Mouse (Mus musculus) stomach, embryonic 15.5 days (tissue): ENCODE measurements around the gene Cdv3. TPM values are rescaled to one million over a fixed set of nuclear protein-coding genes. Genes with fewer than 3 reads are reported as not detected.

Experiments used
- ATAC-seq: fragments of 200-750 bp; cut with Nextera tagmentation; 2 replicates; pipeline ENCODE4 v1.8.0; 2017; ENCODE audit warnings: low read depth, moderate number of reproducible peaks, moderate TSS enrichment; ENCODE audit not compliant: insufficient read depth, low FRiP score
- H3K27ac ChIP-seq: fragments of 300-500 bp; sonication (generic); 2 replicates; pipeline ENCODE4 v1.5.1; 2015; ENCODE audit warnings: mild to moderate bottlenecking, inconsistent platforms
- H3K27me3 ChIP-seq: fragments of 300-500 bp; sonication (generic); replicated peaks from 2 replicates; pipeline ENCODE4 v1.6.1; 2015; ENCODE audit warnings: inconsistent platforms
- H3K36me3 ChIP-seq: fragments of 300-500 bp; sonication (generic); 2 replicates; pipeline ENCODE4 v1.6.1; 2015; ENCODE audit warnings: inconsistent platforms
- H3K4me1 ChIP-seq: fragments of 300-500 bp; sonication (generic); 2 replicates; pipeline ENCODE4 v1.6.1; 2015; ENCODE audit warnings: inconsistent platforms
- H3K4me2 ChIP-seq: fragments of 300-500 bp; sonication (generic); 2 replicates; pipeline ENCODE4 v1.6.1; 2015; ENCODE audit warnings: mild to moderate bottlenecking, inconsistent platforms
- H3K4me3 ChIP-seq: fragments of 300-500 bp; sonication (generic); replicated peaks from 2 replicates; pipeline ENCODE4 v1.5.1; 2015; ENCODE audit warnings: inconsistent platforms
- H3K9ac ChIP-seq: fragments of 300-500 bp; sonication (generic); 2 replicates; pipeline ENCODE4 v1.6.1; 2015; ENCODE audit warnings: inconsistent platforms
- H3K9me3 ChIP-seq: fragments of 300-500 bp; sonication (generic); 2 replicates; pipeline ENCODE4 v1.6.1; 2016; ENCODE audit warnings: inconsistent platforms
- WGBS: fragments of 180-500 bp; shearing (Covaris S2); methylation state at CpG from one replicate; pipeline ENCODE4 v1.1.7; 2015; 5-methylcytosine and 5-hydroxymethylcytosine counted together
- polyA plus RNA-seq: library from polyadenylated mRNA; unstranded; fragments of >200 nt; fragmentation: Nextera tagmentation; extraction: Ambion mirVana; gene quantifications from 2 replicates; pipeline ENCODE4 v1.2.1, GENCODE M21; 2015

Gene Cdv3
- 90.6 and 98.6 TPM in 2 replicates for polyA plus RNA-seq

DNA sequence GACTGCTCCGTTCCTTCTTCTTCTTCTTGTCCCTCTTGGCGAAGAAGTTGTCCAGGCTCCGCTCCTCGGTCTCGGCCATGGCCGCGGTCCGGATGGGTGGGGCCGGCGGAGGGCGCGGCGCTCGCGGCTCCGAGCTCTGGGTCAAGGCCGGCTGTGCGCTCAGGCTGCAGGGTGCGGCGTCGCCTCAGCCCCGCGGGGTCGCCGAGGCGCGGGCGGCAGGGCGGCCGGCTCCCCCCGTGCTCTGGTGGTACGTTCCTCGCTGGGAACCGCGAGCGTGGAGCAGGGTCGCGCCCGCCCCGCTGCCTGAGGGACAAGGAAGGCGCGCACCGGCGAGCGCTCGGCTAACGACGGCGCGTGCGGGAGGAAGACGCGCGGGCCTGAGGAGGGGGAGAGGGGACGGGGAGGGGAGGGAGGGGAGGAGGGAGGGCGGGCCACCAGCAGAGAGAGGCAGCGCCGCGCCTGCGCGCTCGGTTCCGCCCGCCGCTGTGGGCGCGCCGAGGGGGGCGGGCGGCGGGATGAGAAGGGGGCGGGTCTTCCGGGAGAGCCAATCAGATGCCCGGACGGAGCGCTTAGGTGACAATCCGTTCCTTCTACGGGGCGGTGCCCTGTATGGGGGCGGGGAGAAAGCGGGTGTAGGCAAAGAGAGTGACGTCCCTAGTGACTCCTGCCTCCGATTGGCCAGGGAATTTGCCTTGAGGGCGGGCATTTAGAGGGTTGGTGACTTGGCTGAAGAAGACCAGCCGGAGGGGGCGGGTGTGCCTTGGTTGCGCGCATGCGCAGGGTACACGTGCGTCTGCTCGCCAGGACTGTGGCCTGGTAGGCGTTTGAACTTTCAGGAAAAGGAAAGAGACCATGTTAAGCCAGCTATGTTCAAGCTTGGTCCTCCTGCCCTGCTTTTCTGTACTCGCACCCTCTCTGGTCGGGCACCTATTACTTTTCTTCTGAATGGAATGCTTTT is at the start of gene Cdv3:
TSS of gene Cdv3 (minus strand) at position 551 of the 958 bp plus-strand sequence.
- WGBS, result 3% methylated on average over 75 of the region's 95 CpGs
- H3K27ac ChIP-seq, result peak within 1 kb of the TSS; percentile 97
- peak; percentile 98 for ATAC-seq

DNA sequence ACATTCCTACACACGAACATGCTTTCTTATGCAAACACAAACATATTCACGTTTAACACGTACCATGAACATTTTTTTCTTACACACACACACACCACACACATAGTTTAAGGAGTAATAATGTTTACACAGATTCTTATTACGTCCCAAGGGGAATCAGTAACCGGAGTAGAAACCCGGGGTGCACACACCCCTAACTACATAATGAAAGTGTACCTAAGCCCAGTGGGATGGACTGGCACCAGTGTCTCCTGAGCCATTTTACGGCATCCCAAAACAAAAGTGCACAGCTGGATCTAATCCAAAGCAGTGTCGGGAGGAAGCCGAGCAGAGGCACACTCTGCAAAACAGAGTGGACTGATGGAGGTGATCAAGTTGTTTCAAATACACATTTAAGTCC is 47.8 kb upstream of the Cdv3 start:
- Histone ChIP-seq H3K9ac (no peak overlapping the region), H3K4me2 (no peak overlapping the region), H3K27me3 (no peaks in the 10 kb centered on the region), H3K4me1 (0 out of 2 replicates have a peak, but pooled peaks cover 5% of the 10 kb centered on the region), H3K4me3 (no peak overlapping the region), H3K36me3 (no peaks in the 10 kb centered on the region), H3K27ac (no peak overlapping the region), H3K9me3 (no peaks in the 10 kb centered on the region)
- ATAC-seq, result no peak
- WGBS, result 35% methylated on average over 9 of the region's 9 CpGs

More for the DNA sequence above, at the start of gene Cdv3:
- Histone ChIP-seq H3K27me3 (no peaks in the 10 kb centered on the region), H3K4me3 (peak within 1 kb of the TSS; percentile 80), H3K9ac (peak within 1 kb of the TSS; percentile 84), H3K9me3 (no peaks in the 10 kb centered on the region), H3K36me3 (no peaks in the 10 kb centered on the region), H3K4me2 (peak within 1 kb of the TSS; percentile 76), H3K4me1 (peaks cover 7% of the 10 kb centered on the region)

DNA sequence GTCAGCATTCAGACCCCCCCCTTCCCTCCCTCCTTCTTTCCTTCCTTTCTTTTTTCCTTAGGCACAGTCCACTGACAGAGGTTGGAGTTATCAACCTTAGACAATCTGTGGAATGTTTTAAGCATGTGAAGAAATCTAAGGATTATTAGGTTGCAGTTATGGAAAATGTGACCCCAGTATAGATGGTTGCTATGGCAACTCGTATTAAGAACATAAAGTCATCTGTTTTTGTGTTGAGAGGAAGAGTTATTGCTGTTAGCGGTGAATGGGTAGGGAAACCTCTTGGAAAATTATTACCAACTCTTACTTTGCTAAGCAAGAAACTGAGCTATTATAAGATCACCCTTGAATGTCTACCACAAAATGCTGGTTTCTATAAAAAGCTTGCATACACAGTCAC is 43.5 kb upstream of the Cdv3 start:
- no peak for ATAC-seq
- 74% methylated on average over 2 of the region's 2 CpGs for WGBS
- H3K27ac ChIP-seq, result no peak overlapping the region
- 0 out of 2 replicates have a peak, but pooled peaks cover 5% of the 10 kb centered on the region for H3K4me1 ChIP-seq
- H3K4me3 ChIP-seq, result no peak overlapping the region
- no peaks in the 10 kb centered on the region for H3K27me3 ChIP-seq
- H3K9ac ChIP-seq, result no peak overlapping the region
- H3K4me2 ChIP-seq, result no peak overlapping the region
- H3K36me3 ChIP-seq, result no peaks in the 10 kb centered on the region
- H3K9me3 ChIP-seq, result no peaks in the 10 kb centered on the region

DNA sequence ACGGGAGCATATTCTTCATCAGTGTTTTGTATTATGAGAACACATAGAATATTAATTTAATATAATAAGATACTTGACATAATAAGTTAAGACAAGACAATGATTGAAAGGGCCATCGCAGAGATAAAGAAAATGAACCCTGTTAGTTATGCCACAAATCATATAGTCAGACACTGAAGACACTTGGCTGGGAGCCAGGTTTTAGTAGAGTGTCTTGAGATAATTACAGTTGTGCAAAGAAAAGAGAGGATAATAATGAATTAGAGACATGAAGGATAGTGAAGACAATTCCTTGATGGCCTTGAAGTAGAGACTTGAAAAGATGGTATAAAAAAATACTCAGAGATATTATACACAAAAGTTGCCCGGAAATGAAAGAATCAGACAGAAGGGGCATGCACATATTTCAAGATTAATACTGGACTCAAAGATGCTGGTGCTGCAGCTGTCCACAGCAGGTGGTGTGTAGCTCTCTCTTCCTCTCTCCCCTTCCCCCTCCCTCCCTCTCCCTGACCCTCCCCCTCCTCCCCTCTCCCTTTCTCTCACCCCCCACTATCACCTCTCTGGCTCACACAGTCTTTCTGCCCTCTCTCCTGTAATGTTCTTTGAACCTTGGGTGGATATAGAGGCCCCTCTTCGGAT is 42.6 kb upstream of the Cdv3 start:
- 0 out of 2 replicates have a peak, but pooled peaks cover under 1% of the 10 kb centered on the region for H3K4me1 ChIP-seq
- no peaks in the 10 kb centered on the region for H3K36me3 ChIP-seq
- no peak overlapping the region for H3K27ac ChIP-seq
- no peaks in the 10 kb centered on the region for H3K27me3 ChIP-seq
- WGBS, result 45% methylated on average over 4 of the region's 4 CpGs
- no peak overlapping the region for H3K9ac ChIP-seq
- H3K4me2 ChIP-seq, result no peak overlapping the region
- no peak overlapping the region for H3K4me3 ChIP-seq
- no peaks in the 10 kb centered on the region for H3K9me3 ChIP-seq
- ATAC-seq, result no peak

DNA sequence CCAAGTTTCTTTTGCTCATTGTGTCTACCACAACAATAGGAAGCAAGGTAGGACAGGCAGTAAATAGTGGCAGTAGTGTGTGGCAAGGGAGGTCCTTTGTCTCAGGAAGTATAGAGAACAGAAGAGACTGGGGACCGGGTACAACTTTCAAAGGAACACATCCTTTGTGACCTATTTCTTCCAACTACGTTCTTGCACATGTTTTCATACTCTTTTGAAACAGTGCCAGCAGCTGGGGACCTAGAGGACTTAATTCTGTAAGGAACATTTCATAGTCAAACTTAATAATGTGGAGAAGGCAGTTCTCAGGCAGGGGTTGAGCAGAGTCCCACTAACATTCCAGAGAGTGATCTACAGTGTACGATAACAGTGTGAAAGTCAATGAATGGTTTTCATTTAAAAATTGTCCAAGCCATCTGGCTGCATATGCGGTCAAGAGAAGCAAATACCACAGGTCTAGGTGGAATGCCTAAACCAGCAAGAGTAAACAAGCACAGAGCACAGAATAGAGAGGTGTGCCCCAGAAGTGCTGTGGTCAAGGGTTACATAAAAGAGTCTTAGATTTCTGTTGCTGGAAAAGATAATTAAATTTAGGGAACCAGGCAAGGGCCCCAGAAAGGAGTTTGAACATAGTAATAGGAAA is 37.8 kb upstream of the Cdv3 start:
- no peak overlapping the region for H3K4me3 ChIP-seq
- no peaks in the 10 kb centered on the region for H3K4me1 ChIP-seq
- 0 out of 2 replicates have a peak, but pooled peaks cover 6% of the 10 kb centered on the region for H3K9me3 ChIP-seq
- H3K36me3 ChIP-seq, result no peaks in the 10 kb centered on the region
- 35% methylated on average over 4 of the region's 4 CpGs for WGBS
- no peak overlapping the region for H3K9ac ChIP-seq
- no peak for ATAC-seq
- H3K27me3 ChIP-seq, result no peaks in the 10 kb centered on the region
- no peak overlapping the region for H3K4me2 ChIP-seq
- no peak overlapping the region for H3K27ac ChIP-seq

DNA sequence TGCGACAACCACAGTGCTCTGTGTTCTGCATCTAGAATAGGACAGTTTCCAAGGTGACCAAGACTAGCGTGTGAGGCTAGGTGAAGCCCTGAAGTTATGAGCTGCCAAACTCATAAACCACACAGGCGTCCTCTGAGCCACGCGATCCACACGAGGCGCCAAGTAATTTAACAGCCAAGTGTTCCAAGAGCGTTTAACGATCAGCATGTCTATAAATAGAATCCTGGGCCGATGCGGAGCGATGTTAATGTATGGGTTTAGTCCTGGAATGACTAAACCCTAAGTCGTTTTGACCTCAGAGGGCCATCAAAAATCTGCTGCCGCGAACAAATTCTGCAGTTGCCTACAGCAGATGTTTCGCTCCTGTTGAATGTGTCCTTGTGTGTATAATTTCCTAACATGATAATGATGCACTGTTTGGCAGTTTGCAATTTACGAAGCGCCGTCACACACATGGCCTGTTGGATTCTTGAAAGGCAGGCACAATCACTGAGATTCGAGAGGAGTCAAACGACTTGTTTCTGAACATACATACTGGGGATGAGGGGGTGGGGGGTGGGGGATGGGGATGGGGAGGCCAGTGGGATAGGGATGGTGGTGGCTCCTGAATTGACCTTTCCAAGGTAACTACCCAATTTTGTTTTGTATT is 33.0 kb upstream of the Cdv3 start:
- no peaks in the 10 kb centered on the region for H3K36me3 ChIP-seq
- H3K27ac ChIP-seq, result no peak overlapping the region
- 0 out of 2 replicates have a peak overlapping the region, but pooled peaks have one; percentile 19 for H3K4me2 ChIP-seq
- 0 out of 2 replicates have a peak, but pooled peaks cover 6% of the 10 kb centered on the region for H3K9me3 ChIP-seq
- no peak overlapping the region for H3K4me3 ChIP-seq
- H3K9ac ChIP-seq, result no peak overlapping the region
- no peak; the same call in 1 of the 2 replicates for ATAC-seq
- H3K4me1 ChIP-seq, result no peaks in the 10 kb centered on the region
- 41% methylated on average over 21 of the region's 21 CpGs for WGBS
- H3K27me3 ChIP-seq, result no peaks in the 10 kb centered on the region

DNA sequence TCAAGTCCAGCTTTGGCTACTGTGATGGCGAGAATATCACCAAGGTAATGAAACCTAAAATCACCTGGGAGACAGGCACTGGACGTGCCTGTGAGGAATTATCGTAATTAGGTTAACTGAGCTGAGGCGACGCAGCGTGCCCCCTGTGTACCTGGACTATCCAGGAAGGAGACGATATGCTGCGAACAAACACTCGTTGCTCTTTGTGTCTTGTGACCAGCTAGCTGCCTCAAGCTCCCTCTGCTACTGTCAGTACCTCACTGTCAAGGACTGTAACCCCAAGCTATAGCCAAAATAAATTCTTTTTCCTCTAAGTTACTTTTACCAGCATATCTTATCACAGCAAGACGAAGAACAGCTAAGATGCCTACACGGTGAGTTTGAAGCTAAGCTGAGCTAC is 27.6 kb upstream of the Cdv3 start:
- H3K4me1 ChIP-seq, result no peaks in the 10 kb centered on the region
- no peaks in the 10 kb centered on the region for H3K9me3 ChIP-seq
- H3K36me3 ChIP-seq, result no peaks in the 10 kb centered on the region
- no peak overlapping the region for H3K4me2 ChIP-seq
- H3K27ac ChIP-seq, result no peak overlapping the region
- no peak for ATAC-seq
- no peak overlapping the region for H3K9ac ChIP-seq
- H3K27me3 ChIP-seq, result no peaks in the 10 kb centered on the region
- no peak overlapping the region for H3K4me3 ChIP-seq
- WGBS, result 87% methylated on average over 11 of the region's 11 CpGs

DNA sequence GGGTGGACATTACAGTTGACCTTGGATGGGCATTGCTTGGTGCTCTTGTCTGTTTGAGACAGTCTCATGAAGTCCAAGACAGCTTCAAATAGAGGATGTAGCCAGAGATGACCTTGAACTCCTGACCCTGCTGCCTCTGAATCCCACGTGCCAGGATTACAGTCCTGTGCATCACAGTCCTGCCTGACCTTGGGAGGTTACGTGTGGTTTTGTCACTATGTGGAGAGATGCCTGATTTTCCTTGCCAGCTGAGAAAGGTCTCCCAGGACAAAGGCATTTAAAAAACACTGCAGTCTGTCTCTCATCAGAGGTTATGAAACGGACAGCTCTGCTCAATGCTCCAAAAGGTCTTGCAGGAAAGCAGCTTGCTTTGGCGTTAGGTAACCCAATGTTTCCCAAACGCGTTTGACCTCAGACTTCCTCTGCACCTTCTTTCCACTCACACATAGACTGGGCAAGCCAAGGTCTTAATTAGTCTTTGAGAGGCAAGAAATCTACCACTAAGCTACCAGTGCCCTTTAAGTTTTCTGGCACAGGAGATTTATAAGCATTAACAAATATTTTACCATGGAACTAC is 26.2 kb upstream of the Cdv3 start:
- no peak overlapping the region for H3K27ac ChIP-seq

DNA sequence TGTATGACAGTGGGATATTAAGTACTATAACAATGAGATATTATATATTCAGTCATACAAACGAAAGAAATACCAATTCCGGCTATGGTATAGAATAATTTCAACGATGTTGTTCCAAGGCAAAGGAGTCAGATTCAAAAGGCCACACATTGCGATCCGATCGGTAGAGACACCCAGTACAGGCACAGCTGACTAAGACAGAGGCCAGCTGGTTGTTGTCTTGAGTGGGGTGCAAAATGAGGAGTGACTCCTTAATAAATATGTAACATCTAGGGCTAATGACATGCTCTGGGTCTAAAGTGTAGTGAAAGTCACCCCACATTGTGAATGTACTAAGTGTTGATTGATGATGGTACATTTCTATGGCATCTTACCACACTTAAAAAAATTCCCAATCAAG is 23.6 kb upstream of the Cdv3 start:
- Histone ChIP-seq H3K36me3 (no peaks in the 10 kb centered on the region), H3K27me3 (no peaks in the 10 kb centered on the region), H3K4me1 (no peaks in the 10 kb centered on the region), H3K27ac (no peak overlapping the region), H3K4me3 (no peak overlapping the region), H3K4me2 (no peak overlapping the region), H3K9me3 (no peaks in the 10 kb centered on the region), H3K9ac (no peak overlapping the region)
- no peak for ATAC-seq
- WGBS, result 78% methylated on average over 6 of the region's 6 CpGs

More for the DNA sequence above, 26.2 kb upstream of the Cdv3 start:
- H3K36me3 ChIP-seq, result no peaks in the 10 kb centered on the region
- H3K4me1 ChIP-seq, result no peaks in the 10 kb centered on the region
- no peak overlapping the region for H3K9ac ChIP-seq
- H3K4me2 ChIP-seq, result no peak overlapping the region
- 63% methylated on average over 6 of the region's 6 CpGs for WGBS
- ATAC-seq, result no peak
- no peaks in the 10 kb centered on the region for H3K9me3 ChIP-seq
- H3K4me3 ChIP-seq, result no peak overlapping the region
- no peaks in the 10 kb centered on the region for H3K27me3 ChIP-seq

DNA sequence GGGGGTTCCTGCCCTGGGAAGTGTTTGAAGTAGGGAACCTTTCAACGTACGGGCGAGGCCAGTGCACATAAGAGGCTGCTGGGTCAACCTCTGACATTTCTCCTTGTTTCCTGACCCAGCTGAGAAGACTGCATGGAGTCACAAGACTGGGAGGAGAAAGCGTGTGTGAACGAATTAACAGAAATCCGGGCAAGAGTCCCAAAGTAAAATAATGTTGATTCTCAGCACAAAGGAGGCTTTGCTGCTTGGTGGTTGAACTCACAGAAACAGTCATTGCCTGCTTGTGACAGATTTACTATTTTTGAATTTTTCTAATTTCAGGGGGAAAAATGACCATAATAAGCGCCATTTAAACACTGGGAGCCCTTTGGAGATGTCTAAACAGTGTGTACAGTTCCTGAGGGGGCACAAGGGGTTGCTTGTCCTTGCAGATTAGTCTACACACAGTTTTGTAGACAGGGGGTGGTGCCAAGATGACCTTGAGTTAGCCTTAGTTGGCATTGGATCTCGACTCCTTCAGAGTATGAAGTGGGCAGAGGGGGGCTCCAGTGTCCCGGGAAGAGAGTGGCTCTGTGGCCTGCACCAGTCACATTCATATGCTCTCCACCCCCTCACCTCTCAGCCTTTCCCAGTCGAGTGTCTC is 21.5 kb upstream of the Cdv3 start:
- H3K4me1 ChIP-seq, result 0 out of 2 replicates have a peak, but pooled peaks cover 2% of the 10 kb centered on the region
- no peak overlapping the region for H3K27ac ChIP-seq
- no peak overlapping the region for H3K4me3 ChIP-seq
- H3K4me2 ChIP-seq, result no peak overlapping the region
- H3K36me3 ChIP-seq, result no peaks in the 10 kb centered on the region
- ATAC-seq, result no peak
- no peaks in the 10 kb centered on the region for H3K9me3 ChIP-seq
- no peak overlapping the region for H3K9ac ChIP-seq
- H3K27me3 ChIP-seq, result no peaks in the 10 kb centered on the region
- WGBS, result 45% methylated on average over 10 of the region's 10 CpGs

DNA sequence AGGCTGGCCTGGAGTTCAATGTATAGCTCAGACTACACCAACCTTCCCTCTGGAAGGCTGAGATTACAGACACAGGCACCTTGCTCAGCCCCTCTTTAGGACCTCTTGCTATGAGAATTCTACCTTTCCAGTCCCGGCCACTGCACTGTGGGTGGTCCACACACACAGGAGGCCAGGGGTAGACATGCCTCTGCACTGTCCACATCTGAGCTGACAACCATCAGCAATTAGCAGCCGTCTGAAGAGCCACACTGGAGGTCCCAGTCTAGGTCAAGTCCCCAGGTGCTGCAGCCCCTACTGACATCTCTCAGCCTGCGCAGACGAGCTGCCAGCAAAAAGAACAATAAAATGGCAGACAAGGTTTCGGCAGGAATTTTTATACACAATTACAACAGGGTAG is 20.9 kb upstream of the Cdv3 start:
- Histone ChIP-seq H3K4me1 (0 out of 2 replicates have a peak, but pooled peaks cover 2% of the 10 kb centered on the region), H3K36me3 (no peaks in the 10 kb centered on the region), H3K27me3 (no peaks in the 10 kb centered on the region), H3K27ac (no peak overlapping the region), H3K4me2 (no peak overlapping the region), H3K9me3 (no peaks in the 10 kb centered on the region), H3K4me3 (no peak overlapping the region), H3K9ac (no peak overlapping the region)
- no peak for ATAC-seq
- 32% methylated on average over 5 of the region's 5 CpGs for WGBS
